ENCODE assay signal across 7 mouse cellular contexts in genomic region chr4:106910201-106911172, GRCm38 (mm10). TPM values are rescaled to one million over a fixed set of nuclear protein-coding genes. Genes with fewer than 3 reads are reported as not detected.
DNase-seq lines count a peak whose midpoint lies in the region; ATAC-seq lines count a peak whose summit lies in the region.

TSS of gene Ssbp3 (plus strand) at chr4:106910701.

- H3K27ac ChIP-seq in intestine, embryonic 15.5 days: peak within 1 kb of the TSS; percentile 97
- peak within 1 kb of the TSS; percentile 99 for H3K27ac ChIP-seq in midbrain, embryonic 10.5 days (replicated peaks)

- H3K9ac ChIP-seq in intestine, embryonic 15.5 days: peak within 1 kb of the TSS; percentile 99

- intact Hi-C loops in left cerebral cortex, postnatal 36 days (cut with DNase I): loop anchor here (1.0 to 10.0 kb wide), 6 partner anchors 42 to 296 kb away; partner anchors contain the start of genes Cyb5rl, Lexm and Mrpl37

- peaks cover 51% of the 10 kb centered on the region for H3K4me1 ChIP-seq in intestine, embryonic 15.5 days (replicated peaks)
- peaks cover 70% of the 10 kb centered on the region for H3K4me1 ChIP-seq in midbrain, embryonic 10.5 days

- peaks cover 7% of the 10 kb centered on the region; the same call in 1 of the 2 replicates for H3K36me3 ChIP-seq in intestine, embryonic 15.5 days
- H3K36me3 ChIP-seq in midbrain, embryonic 10.5 days: peaks cover 26% of the 10 kb centered on the region

- DNase-seq in adrenal gland, adult 2 months: peak; percentile 83
- peak; percentile 96 for DNase-seq in embryo, embryonic 10.5 days (ENCODE audit: low spot score)
- peak; percentile 38 to 74 for DNase-seq in gastrocnemius, postnatal 4 days (ENCODE audit: low spot score in 2 of 2)
- peak; percentile 49 to 59 for DNase-seq in left cerebral cortex, postnatal 36 days (ENCODE audit: low spot score in 2 of 2)
- peak; percentile 85 for DNase-seq in midbrain, embryonic 10.5 days (ENCODE audit: low spot score)
- DNase-seq in right cerebral cortex, postnatal 4 days: peak; percentile 68

- peak within 1 kb of the TSS; percentile 100 for H3K4me3 ChIP-seq in intestine, embryonic 15.5 days (replicated peaks)
- peak within 1 kb of the TSS; percentile 90 for H3K4me3 ChIP-seq in midbrain, embryonic 10.5 days

- no peaks in the 10 kb centered on the region for H3K9me3 ChIP-seq in intestine, embryonic 15.5 days
- no peaks in the 10 kb centered on the region for H3K9me3 ChIP-seq in midbrain, embryonic 10.5 days (replicated peaks)

- peak within 1 kb of the TSS; percentile 87 for H3K4me2 ChIP-seq in intestine, embryonic 15.5 days (replicated peaks)

- no peaks in the 10 kb centered on the region for H3K27me3 ChIP-seq in intestine, embryonic 15.5 days (replicated peaks)
- no peaks in the 10 kb centered on the region for H3K27me3 ChIP-seq in midbrain, embryonic 10.5 days (ENCODE audit: low read depth, poor library complexity, severe bottlenecking)

- under 1% methylated on average over 49 of the region's 51 CpGs for WGBS in intestine, embryonic 15.5 days
- WGBS in midbrain, embryonic 10.5 days: under 1% methylated on average over 51 of the region's 51 CpGs

- peak; percentile 52 for ATAC-seq in intestine, embryonic 15.5 days

RNA-seq across cellular contexts. Expression of gene Ssbp3, which starts in this region (rescaled TPM):
- 10 to 100 TPM; 73.9 to 88.5 TPM for total RNA-seq in adrenal gland, adult 2 months (2021)
- 54.3 and 85.0 TPM in 2 replicates for polyA plus RNA-seq in adrenal gland, adult 2 months (2012; rRNA removed)
- total RNA-seq in gastrocnemius, postnatal 4 days (2021): 10 to 100 TPM; 65.7 to 73.4 TPM
- polyA plus RNA-seq in intestine, embryonic 15.5 days (2015; fragmentation: Nextera tagmentation; extraction: Ambion mirVana): 83.7 and 86.0 TPM in 2 replicates
- total RNA-seq in left cerebral cortex, postnatal 36 days (2021): 100 to 1,000 TPM; 160 to 182 TPM
- polyA plus RNA-seq in midbrain, embryonic 10.5 days (2016; fragmentation: Nextera tagmentation; extraction: Ambion mirVana): 119 and 136 TPM in 2 replicates

Comparison
In these comparisons a context has a peak if more than half of its experiments do, and no peak if none do; other contexts are left out.
1. Peak in every context shown above with its lines: DNase-seq, ATAC-seq, H3K4me3 ChIP-seq and H3K27ac ChIP-seq.